Mouse (Mus musculus) erythroblast, embryonic 14.5 days (primary cell): ENCODE measurements around the gene Igf2r.

ENCODE experiments used
- GATA1 ChIP-seq: IDR thresholded peaks from 2 replicates; pipeline ENCODE4 v1.6.1; 2012; ENCODE audit warnings: low read length, inconsistent platforms, mixed read lengths
- TAL1 ChIP-seq: IDR thresholded peaks from 3 replicates; pipeline ENCODE4 v1.6.1; 2012; ENCODE audit warnings: low read length, inconsistent platforms, mixed read lengths

DNA sequence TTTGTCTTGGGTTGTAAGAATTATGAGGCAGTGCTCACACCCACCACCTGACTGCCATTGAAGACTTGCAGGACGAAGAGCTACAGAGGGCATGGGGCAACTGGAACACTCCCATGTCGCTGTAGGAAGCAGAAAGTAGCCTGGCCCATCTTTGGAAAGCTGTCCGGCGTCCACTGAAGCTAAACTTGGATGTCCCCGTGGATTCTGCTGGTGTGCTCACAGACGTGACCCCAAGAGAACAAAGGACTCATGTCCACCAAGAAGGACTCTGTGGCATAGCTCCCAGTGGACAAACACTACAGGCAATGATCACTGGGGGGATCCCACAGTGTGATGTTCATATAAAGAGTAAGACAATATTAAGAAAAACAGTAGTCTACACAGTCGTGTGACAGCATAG, 110.7 kb downstream of the Igf2r start:
- TF ChIP-seq GATA1 (no peak), TAL1 (no peak)
